Mouse (Mus musculus): ENCODE results near the gene Itgb3.

Gene Itgb3

DNA sequence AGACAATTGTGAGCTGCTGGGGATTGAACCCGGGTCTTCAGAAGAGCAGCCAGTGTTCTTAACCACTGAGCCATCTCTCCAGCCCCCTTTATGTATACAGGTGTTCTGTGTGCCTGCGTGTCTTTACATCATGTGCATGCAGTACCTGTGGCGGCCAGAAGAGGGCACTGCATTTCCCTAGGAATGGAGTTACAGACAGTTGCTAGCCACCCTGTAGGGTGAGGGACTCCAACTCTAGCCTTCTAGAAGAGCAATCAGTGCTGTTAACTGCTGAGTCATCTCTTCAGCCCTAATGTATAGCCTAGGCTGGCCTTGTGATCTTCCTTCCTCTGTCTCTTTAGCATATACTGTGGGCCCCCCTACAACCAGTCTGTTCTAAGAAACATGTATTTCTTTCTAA is 40.8 kb downstream of the Itgb3 start:
- DNase-seq (ENCODE audit: low read depth, low spot score) = peak; percentile 74

DNA sequence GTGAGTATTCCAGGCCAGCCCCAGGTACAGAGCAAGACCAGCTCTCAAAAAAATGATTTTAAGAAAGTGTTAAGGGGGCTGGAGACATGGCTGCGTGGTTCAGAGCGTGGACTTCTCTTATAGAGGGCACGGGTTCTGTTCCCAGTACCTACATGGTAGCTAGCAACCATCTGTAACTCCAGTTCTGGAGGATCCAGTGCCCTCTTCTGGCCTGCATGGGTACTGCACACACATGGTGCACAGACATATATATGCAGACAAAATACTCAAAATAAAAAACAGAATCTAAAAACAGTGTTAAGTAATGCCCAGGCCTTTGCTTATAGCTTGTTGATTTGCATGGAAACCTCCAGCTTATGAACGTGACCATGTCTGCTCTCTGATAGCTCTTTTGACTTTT is 52.8 kb downstream of the Itgb3 start:
- DNase-seq (ENCODE audit: low read depth, low spot score) = peak; percentile 71

DNA sequence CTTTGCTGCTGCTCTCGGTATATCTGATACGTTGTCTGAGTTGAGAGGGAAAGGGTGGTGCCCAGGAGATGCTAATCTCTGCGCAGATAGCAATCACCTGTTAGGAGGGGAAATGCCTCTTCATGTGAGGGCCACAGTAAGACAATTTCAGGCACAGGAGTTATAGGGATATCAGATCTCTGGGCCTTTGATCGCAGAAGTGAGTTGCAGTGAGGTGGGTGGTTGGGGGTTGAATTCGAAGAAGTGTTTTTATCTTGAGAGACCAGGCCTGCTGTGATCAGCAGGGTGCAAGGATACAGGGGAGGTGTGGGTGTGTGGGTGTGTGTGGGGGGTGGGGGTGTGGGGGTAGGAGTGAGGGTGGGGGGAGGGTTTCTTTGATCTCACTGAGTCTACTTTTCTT is 53.3 kb downstream of the Itgb3 start:
- DNase-seq (ENCODE audit: low read depth, low spot score) = peak; percentile 84

DNA sequence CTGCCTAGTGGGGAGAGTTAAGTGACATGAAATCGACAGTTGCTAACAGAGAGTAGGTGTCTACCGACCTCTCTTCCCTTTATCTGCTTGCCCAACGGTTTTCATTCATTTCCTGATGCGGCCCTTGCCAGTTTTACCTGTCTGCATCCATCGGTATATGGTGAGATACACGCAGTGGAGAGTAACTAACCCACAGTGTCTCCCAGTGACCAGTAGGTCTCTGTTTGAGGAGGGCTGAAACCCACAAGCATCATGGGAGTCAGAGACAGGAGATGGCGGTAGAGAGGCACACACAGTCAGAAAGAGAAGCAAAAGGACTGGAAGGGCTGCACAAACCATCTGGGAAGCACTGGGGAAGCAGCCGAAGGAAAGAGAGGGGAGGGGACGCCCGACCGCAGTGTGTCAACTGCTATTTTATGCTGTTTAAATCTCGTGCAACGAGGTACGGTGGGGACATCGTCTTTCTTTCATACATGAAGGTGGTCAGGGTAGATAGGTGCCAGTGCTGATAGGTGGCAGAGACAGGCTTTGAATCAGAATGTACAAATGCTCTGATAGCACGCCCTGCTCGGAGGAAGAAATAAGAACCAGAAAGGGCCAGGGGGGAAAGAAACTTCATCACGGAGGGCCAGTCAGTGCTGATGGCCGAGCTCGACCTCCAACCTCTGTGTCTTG is 53.9 kb downstream of the Itgb3 start:
- peak; percentile 74 for DNase-seq (ENCODE audit: low read depth, low spot score)

DNA sequence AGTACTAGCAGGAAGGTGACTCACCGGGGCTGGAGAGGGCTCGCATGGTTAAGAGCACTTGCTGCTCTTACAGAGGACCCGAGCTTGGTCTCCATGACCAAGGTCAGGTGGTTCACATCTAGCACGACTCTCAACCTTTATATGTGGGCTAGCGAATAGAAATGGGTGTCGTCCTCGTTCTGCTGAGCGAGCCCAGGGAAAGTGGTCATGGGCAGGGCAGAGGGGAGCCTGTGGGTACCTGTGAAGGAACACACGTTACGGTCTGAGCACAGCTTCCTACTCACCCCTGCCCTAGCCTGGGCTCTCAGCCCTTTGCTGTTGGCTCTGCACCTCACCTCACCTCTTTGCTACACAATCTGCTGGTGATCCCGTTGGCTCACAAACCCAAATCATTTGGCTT is 54.8 kb downstream of the Itgb3 start:
- DNase-seq (ENCODE audit: low read depth, low spot score) = peak; percentile 31

DNA sequence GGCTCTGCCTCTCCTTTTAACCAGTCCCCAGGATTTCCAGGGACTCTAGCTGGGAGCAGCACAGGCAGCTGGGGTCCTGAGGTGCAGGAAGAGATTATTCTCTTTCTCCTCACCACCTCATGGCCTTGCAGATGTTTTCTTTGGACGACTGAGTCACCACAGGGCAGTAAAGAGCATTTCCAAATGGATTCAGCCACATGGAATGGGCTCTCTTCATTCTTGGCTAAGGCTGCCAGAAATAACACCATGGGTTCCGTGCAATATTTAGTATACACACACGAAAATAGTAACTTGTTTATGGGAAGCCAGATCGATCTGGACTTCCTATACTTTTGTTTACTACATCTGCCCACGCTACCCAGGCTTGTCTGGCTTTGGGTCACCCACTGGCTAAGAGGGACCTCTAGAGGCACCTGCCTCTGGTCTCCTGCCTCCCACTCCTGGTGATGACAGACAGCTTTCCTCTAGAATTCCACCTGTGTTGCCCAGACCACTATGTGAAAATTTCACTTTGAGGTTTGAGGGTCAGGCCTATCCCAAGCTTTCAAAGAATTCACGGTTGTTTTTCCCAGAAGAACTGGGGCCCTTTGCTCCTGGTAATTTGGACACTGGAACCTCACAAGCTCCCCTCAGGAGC is 55.6 kb downstream of the Itgb3 start:
- DNase-seq (ENCODE audit: low read depth, low spot score) = no peak

DNA sequence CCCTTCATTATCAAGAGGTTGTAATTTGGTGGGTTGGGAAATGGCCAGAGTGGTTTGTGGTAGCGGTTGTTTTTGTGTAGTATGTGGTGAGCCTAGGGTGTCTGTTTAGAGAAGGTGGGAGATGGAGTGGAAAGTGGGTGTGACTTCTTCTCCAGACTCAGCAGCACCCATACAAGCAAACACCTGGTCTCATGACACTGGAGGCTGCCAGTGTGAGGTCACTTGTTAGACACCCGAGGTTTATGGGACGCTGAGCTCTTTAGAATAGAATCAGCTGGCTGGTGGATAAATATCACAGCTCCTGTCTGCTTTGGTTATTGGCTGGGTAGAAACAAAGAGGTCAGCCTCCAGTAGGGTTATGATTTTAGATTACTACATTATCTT is 56.1 kb downstream of the Itgb3 start:
- peak; percentile 62 for DNase-seq (ENCODE audit: low read depth, low spot score)

DNA sequence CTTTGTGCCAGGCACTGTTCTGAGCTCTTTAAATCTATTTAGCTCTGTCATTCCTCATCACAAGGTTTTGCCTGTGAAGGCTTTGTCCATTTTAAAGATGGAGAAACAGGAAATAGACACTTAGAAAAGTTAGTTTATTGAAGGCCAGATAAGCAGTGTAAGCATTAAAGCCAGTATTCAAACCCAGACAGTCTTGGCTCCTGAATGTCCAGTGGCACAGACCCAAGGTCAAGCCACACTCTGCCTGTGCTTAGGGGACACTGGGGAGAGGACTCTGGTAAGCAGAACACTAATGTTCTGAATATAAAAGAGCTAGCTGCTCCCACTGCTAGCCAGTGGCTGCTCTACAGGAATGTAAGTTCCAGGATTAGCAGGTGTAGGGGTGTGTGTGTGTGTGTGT is 56.6 kb downstream of the Itgb3 start:
- no peak for DNase-seq (ENCODE audit: low read depth, low spot score)

DNA sequence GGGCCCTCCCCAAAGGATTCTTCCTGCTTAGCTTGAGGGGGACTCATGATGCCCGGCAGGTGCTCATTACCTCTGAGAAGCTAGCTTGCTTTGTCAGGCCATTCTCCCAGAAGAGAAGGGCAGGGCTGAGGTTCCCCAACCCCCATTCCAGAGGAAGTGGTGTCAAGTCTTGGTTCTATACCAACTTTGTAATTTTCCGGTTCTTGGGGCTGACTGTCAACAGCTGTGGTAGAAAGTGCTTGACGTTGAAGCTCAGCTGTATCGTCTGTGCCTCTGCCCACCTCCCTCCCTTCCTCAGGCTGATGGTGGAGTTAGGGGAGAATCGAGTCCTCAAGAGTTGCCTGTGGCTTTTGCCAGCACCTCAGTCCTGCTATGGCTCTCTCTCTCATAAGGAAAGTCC is 59.6 kb downstream of the Itgb3 start:
- DNase-seq (ENCODE audit: low read depth, low spot score) = peak; percentile 83

DNA sequence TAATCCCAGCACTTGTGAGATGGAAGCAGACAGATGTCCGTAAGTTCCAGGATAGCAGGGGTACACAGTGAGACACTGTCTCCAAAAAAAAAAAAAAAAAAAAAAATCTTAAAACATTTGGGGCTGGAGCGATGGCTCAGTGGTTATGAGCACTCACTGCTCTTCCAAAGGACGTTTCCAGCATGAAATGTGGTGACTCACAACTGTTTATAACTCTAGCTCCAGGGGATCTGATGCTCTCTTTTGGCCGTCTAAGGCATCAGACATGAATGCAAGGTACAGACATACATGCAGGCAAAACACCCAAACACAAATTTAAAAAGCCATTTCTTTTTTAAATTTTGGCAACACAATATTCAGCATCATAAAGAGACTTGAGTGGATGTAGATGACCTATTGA is 65.6 kb downstream of the Itgb3 start:
- DNase-seq (ENCODE audit: low read depth, low spot score) = no peak

DNA sequence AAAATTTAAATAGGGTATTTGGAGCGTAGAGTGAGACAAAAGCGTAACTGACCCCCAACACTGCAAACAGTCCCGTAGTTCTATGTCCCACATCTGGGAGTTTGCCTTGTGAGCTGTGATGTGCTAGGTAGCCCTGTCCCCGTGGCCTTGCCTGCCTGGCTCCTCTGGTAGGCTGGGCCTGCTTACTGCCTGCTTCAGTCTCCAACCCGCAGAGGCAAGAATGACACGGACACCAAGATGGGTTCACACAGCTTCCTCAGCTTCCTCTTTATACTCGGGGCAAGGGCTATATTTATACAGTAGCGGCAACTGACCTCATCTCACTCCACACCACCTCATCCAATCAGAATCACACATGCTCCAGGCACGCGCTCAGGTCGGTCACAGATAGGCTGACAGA is 67.0 kb downstream of the Itgb3 start:
- no peak for DNase-seq (ENCODE audit: low read depth, low spot score)

DNA sequence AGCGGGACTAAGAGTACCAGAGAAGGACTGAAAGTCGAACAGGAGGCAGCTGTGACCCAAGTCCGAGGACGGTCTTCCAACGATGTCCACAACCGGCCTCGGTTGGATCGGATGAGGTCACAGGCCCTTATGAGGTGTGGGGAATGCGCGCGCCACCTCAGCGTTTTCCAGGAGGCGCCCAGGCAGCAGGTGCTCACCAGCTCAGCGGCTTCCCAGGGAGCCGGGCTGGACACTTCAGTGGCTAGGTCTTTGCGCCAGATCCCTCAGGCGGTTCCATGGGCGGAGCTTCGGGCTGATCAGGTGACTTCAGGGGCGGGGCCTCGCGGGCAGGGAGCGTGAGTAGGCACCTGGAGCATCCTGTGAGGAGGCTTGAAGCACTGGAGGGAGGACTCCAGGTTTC is 77.7 kb downstream of the Itgb3 start, which contains the start of gene Gm11639:
TSS of gene Gm11639 (plus strand) at position 160 of the 400 bp plus-strand sequence.
- DNase-seq (ENCODE audit: low read depth, low spot score) = no peak

DNA sequence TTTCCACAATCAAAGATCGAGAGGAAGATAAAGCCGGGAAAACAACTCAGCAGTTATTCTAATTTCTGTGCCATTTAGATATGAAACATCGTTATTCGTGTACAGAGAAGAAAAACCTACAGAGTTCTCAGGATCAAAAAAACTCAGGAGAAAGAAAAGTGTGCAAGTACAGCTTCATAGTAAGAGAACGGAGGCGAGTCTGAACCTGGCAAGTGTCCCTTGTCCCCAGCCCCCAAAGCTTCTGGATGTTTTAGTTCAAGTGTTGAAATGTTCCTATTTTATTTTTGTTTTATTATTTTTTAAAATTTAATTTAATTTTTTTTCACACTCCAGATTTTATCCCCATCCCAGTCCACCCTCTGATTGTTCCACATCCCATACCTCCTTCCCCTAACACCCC is 85.4 kb downstream of the Itgb3 start:
- DNase-seq (ENCODE audit: low read depth, low spot score) = no peak

DNA sequence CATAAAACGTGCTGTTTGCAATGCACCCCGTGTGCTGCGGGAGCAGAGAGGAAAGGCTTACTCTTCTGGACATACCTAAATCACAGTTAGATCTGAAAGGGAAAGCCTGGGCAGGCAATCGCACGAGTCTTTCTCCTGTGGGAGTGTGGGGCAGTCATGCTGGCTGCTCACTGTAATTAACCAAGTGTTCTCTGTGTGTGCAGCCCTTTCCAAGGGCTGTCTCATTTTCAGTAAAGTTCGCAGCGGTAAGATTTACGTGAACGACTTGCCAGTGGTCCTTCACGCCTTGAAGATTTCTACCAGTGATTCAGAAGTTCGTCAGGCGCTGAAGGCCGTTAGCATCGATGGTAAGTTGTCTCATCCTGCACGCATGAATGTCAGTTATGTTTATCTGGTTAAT is 96.3 kb downstream of the Itgb3 start:
- DNase-seq (ENCODE audit: low read depth, low spot score) = no peak

DNA sequence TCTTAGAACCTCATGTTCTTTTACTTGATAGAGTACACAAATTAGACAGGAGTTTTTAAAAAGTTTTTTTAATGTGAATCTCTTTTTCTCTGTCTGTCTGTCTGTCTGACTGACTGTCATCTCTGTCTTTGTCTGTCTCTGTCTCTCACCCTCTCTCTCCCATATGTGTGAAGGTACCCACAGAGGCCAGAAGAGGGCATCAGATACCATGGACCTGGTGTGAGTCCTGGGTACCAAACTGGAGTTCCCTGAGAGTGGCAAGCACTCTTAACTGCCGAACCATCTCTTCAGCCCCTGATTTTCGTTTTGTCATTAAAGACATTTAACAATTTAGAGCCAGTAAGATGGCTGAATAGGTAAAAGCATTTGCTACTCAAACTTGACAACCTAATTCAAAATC is 99.3 kb downstream of the Itgb3 start:
- peak; percentile 34 for DNase-seq (ENCODE audit: low read depth, low spot score)
